Mouse (Mus musculus) layer of hippocampus, adult 8-10 months (tissue): ENCODE measurements around the gene Gm14410. TPM values are rescaled to one million over a fixed set of nuclear protein-coding genes. Genes with fewer than 3 reads are reported as not detected.
"Not testable (repeated sequence)": the region's sequence is repeated elsewhere in the genome, so short reads cannot be mapped to it uniquely, and the experiment has no call there.

Source experiments
- DNase-seq, 2 experiments: peaks; one replicate each; pipeline ENCODE4 v3.0.0; 2022; ENCODE audit warnings: low spot score in 2 of 2
- total RNA-seq, 4 experiments: library from RNA; stranded (reverse); gene quantifications; 2 replicates each; pipeline ENCODE4 v1.2.4; 2022

Gene Gm14410
- 10 to 100 TPM; 49.0 to 84.5 (median 61.6) TPM for total RNA-seq

DNA sequence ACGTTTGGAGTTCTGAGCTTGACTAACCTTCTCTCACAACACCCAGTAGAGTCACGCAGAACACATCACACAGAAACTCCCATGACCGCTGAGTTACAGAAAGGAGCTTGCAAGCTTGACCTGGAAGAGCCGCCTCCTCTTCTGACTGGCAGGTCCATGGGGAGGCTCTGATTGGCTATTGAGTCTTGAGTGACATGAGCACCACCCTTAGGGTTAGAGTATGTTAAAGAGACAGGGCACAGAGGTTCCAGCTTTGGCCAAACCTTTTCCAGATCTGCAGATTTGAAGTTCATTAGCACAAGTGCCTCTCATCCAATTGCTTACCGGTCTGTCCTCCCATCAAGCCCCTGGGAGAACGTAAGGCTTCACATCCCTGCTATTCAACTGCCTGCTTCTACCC is at the start of gene Gm14410:
Gene Gm14410 (minus strand): TSS at position 81 of the 400 bp plus-strand sequence.
- peak; percentile 85 to 88 for DNase-seq

DNA sequence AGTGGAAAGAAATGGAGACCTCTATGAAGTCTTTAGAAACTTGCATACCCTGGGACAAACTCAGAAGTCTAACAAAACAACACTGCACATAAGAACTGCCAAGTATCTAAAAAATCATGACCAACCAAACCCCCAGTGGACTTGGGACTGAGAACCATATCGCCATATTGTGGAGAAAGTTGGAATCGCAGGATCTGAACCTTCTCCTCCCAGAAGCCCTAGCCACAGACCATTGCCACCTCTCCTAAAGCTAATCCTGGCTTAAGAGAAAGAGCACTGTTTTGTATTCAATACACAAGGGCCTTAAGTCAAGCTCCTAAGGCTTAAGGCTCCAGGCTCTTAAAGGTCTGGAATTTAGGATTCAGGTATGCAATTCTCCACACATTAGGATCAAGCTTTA is 41.2 kb upstream of the Gm14410 start:
- not testable (repeated sequence) for DNase-seq

DNA sequence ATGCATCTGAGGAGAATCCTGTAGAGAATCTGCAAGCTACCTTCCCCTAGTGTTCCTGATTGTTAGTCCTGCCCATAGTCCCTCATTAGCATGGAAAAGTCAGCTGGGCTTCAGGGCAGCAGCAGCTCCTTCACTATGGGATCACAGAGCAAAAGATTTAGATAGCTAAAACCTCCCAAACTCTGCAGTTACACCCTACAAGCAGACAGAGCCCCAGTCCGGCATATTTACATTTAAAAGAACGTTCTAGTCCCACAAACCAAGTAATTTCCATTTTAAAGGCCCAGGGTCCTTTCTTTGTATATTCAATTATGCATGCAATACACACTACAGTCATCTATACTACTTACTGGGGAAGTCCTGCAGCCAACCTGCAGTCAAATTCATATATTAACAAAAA is 24.2 kb upstream of the Gm14410 start:
- DNase-seq = not testable (repeated sequence)

DNA sequence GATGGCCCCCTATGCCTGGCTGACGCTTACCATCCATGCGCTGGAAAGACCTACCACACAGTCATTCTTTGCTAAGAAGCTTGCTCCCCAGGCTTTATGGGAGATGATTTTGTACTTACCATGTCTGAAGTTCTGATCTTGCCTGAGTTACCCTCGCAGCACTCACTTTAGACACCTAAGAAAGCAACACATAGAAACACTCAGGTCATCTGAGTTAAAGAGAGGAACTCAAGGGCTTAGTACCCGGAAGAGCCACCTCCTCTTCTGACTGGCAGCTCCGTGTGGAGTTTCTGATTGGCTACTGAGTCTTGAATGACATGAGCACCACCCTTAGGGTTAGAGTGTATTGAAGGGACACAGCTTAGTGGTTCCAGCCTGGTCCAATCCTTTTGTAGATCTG is 33.5 kb downstream of the Gm14410 start:
- DNase-seq = not testable (repeated sequence)

Other genes with a start within 250 kb of the Gm14410 start
- 10 to 100 TPM; 53.0 to 74.0 (median 63.1) TPM for gene Gm14419, start 205.5 kb downstream of the Gm14410 start, total RNA-seq
- 1 to 10 TPM in 1 of 4 experiments, under 1 TPM in 3; 0.35 to 1.9 (median 0.70) TPM for gene Gm14401, start 132.1 kb downstream of the Gm14410 start, total RNA-seq
- 1 to 10 TPM; 2.0 to 2.7 (median 2.4) TPM for gene Gm14409, start 60.6 kb upstream of the Gm14410 start, total RNA-seq
- gene Gm14412, start 117.9 kb upstream of the Gm14410 start, total RNA-seq = 1 to 10 TPM; 4.4 to 6.3 (median 4.9) TPM
- gene Gm14418, start 191.9 kb upstream of the Gm14410 start, total RNA-seq = 10 to 100 TPM; 30.2 to 38.8 (median 32.2) TPM